ENCODE assay signal across 13 mouse cellular contexts in the genomic region with DNA sequence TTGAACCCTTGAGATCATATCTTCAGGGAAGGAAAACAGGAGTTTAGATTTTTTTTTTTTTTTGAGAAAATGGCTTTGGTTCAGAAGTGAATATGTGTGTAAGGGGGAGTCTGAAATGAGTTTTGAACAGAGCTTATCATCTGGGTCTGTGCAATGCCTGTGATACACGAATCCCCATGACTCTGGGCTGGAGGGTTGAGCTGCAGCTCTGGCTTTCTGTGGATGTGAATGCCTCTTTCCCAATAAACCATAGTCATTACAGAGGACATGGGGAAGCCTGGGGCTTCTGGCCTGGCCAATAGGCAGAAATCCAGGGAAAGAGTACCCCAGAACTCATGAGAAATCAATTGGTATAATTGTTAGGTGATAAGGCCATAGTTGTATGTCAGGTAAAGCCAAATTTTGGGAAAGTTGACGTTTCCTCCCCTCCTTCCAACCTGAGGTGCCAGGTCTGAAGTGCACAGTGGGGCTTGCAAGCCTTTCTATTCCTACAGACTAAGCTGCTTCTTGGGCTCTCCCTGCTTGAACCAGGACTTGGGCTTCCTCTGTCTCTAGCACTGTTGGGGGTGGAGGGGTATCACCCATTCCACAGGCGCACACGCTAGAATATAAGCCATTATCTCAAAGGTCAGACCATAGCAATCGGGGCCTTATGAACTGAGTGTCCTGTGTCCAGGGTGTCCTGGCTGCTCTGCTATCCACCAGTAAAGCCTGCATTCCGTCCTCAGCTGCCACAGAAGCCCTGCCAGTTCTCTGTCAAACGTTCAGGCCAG. TPM values are rescaled to one million over a fixed set of nuclear protein-coding genes. Genes with fewer than 3 reads are reported as not detected.
DNase-seq lines count a peak whose midpoint lies in the region; ATAC-seq and TF ChIP-seq lines count a peak whose summit lies in the region.
"Had no signal": no experiment of that assay in that cellular context is flagged by ENCODE, and none has a peak within 500 bp of the region (broad histone marks: within the 10 kb centered on the region; RNA-seq: fewer than 3 reads in every experiment).

No protein-coding gene starts in this region.

- peak overlapping the region; percentile 87 for H3K4me2 ChIP-seq in lung, embryonic 15.5 days
- H3K4me2 ChIP-seq in stomach, embryonic 16.5 days (ENCODE audit: low read depth, low read length), result peak overlapping the region; percentile 93
- H3K4me2 ChIP-seq: midbrain, embryonic 12.5 days had no signal

- H3K9ac ChIP-seq in lung, embryonic 15.5 days, result peak overlapping the region; percentile 74
- peak overlapping the region; percentile 79 for H3K9ac ChIP-seq in stomach, embryonic 16.5 days (ENCODE audit: low read length)
- H3K9ac ChIP-seq: midbrain, embryonic 12.5 days had no signal

- H3K36me3 ChIP-seq in lung, embryonic 15.5 days, result no peaks in the 10 kb centered on the region
- peaks cover 31% of the 10 kb centered on the region for H3K36me3 ChIP-seq in limb, embryonic 10.5 days
- H3K36me3 ChIP-seq in stomach, embryonic 16.5 days (ENCODE audit: control insufficient read depth, insufficient read depth, low read length), result no peaks in the 10 kb centered on the region
- H3K36me3 ChIP-seq: midbrain, embryonic 12.5 days had no signal

- TF ChIP-seq POLR2A in cerebellum, adult 2 months (IDR thresholded peaks at IDR 0.05; ENCODE audit: borderline replicate concordance, insufficient read depth, low read length), result no peak

- peaks cover 39% of the 10 kb centered on the region for H3K4me1 ChIP-seq in lung, embryonic 15.5 days
- peaks cover 68% of the 10 kb centered on the region for H3K4me1 ChIP-seq in limb, embryonic 10.5 days
- H3K4me1 ChIP-seq in stomach, embryonic 16.5 days (ENCODE audit: control insufficient read depth, insufficient read depth, low read length), result peaks cover 34% of the 10 kb centered on the region; the same call in 1 of the 2 replicates
- H3K4me1 ChIP-seq in cerebellum, adult 2 months (ENCODE audit: control insufficient read depth, insufficient read depth, low read length), result peaks cover 8% of the 10 kb centered on the region; the same call in 1 of the 2 replicates

- H3K27ac ChIP-seq in gastrocnemius, adult 2 months, result peak overlapping the region; percentile 77
- H3K27ac ChIP-seq in lung, embryonic 15.5 days, result peak overlapping the region; percentile 97
- peak overlapping the region; percentile 70; the same call in 1 of the 2 replicates for H3K27ac ChIP-seq in limb, embryonic 10.5 days
- no peak overlapping the region for H3K27ac ChIP-seq in stomach, embryonic 16.5 days (ENCODE audit: low read length)
- no peak overlapping the region for H3K27ac ChIP-seq in cerebellum, adult 2 months (ENCODE audit: insufficient read depth, low read length)
- H3K27ac ChIP-seq: left cerebral cortex, adult 2 months; midbrain, embryonic 12.5 days had no signal

- ATAC-seq in lung, embryonic 15.5 days (ENCODE audit: borderline replicate concordance, extremely low read depth, low FRiP score, low TSS enrichment), result no peak
- ATAC-seq in stomach, embryonic 16.5 days (ENCODE audit: insufficient read depth, low FRiP score), result no peak

- H3K9me3 ChIP-seq in lung, embryonic 15.5 days, result no peaks in the 10 kb centered on the region
- no peaks in the 10 kb centered on the region for H3K9me3 ChIP-seq in limb, embryonic 10.5 days (replicated peaks)
- H3K9me3 ChIP-seq in stomach, embryonic 16.5 days (replicated peaks; ENCODE audit: control insufficient read depth, low read length), result no peaks in the 10 kb centered on the region
- H3K9me3 ChIP-seq: midbrain, embryonic 12.5 days had no signal

- TF ChIP-seq CTCF in gastrocnemius, adult 2 months (IDR thresholded peaks at IDR 0.05), result no peak
- no peak for TF ChIP-seq CTCF in cerebellum, adult 2 months (IDR thresholded peaks at IDR 0.05; ENCODE audit: borderline replicate concordance, insufficient read depth, low read depth, low read length)

- DNase-seq in gastrocnemius, adult 2 months, result no peak
- no peak for DNase-seq in gastrocnemius, adult 18-20 months (ENCODE audit: low spot score)
- DNase-seq in lung, adult 18-20 months, result no peak
- DNase-seq in limb, embryonic 10.5 days (ENCODE audit: low spot score), result no peak
- DNase-seq in ovary, postnatal 10 days (ENCODE audit: low spot score), result no peak
- no peak for DNase-seq in cerebellum, adult 2 months

- 22% methylated on average over 7 of the region's 7 CpGs for WGBS in lung, embryonic 15.5 days
- WGBS in limb, embryonic 10.5 days, result 12% methylated on average over 7 of the region's 7 CpGs
- WGBS in stomach, embryonic 16.5 days, result 46% methylated on average over 7 of the region's 7 CpGs
- 48% methylated on average over 7 of the region's 7 CpGs for WGBS in cerebellum, adult 2 months

- H3K4me3 ChIP-seq in gastrocnemius, adult 2 months, result peak overlapping the region; percentile 70
- peak overlapping the region; percentile 64 for H3K4me3 ChIP-seq in lung, embryonic 15.5 days
- H3K4me3 ChIP-seq in limb, embryonic 10.5 days, result peak overlapping the region; percentile 70
- peak overlapping the region; percentile 66 for H3K4me3 ChIP-seq in stomach, embryonic 16.5 days (replicated peaks; ENCODE audit: low read length)
- H3K4me3 ChIP-seq in cerebellum, adult 2 months (replicated peaks; ENCODE audit: insufficient read depth, low read depth, low read length), result no peak overlapping the region
- H3K4me3 ChIP-seq: left cerebral cortex, adult 2 months; midbrain, embryonic 12.5 days had no signal

- intact Hi-C loops in gastrocnemius, adult 2 months (cut with DNase I), result loop anchor here (5.0 to 10.0 kb wide), 4 partner anchors 225 to 457 kb away; no protein-coding TSS in a partner anchor

- peaks cover 66% of the 10 kb centered on the region for H3K27me3 ChIP-seq in lung, embryonic 15.5 days
- H3K27me3 ChIP-seq in limb, embryonic 10.5 days (ENCODE audit: low read depth, poor library complexity, severe bottlenecking), result peaks cover 87% of the 10 kb centered on the region
- H3K27me3 ChIP-seq in stomach, embryonic 16.5 days (ENCODE audit: control insufficient read depth, insufficient read depth, low read length), result peaks cover 53% of the 10 kb centered on the region
- peaks cover 46% of the 10 kb centered on the region; the same call in 1 of the 2 replicates for H3K27me3 ChIP-seq in cerebellum, adult 2 months (ENCODE audit: control insufficient read depth, insufficient read depth, low read length)

RNA-seq across cellular contexts. Expression of a gene that starts 7.1 kb away (rescaled TPM):
- 1 to 10 TPM; 1.7 to 3.6 TPM for total RNA-seq in gastrocnemius, adult 2 months (2021)
- 1 to 10 TPM; 1.3 to 1.7 TPM for total RNA-seq in gastrocnemius, adult 18-20 months (2021)
- polyA plus RNA-seq in lung, embryonic 15.5 days (2015; fragmentation: Nextera tagmentation; extraction: Ambion mirVana), result 40.9 and 44.9 TPM in 2 replicates
- 4.0 and 5.3 TPM in 2 replicates for polyA plus RNA-seq in limb, embryonic 10.5 days (2016; fragmentation: Nextera tagmentation; extraction: Ambion mirVana)
- polyA plus RNA-seq in stomach, embryonic 16.5 days (2015; fragmentation: Nextera tagmentation; extraction: Ambion mirVana), result 2.9 and 3.1 TPM in 2 replicates
- polyA plus RNA-seq in cerebellum, adult 2 months (2012; rRNA removed), result 3.2 and 3.5 TPM in 2 replicates

RNA-seq across cellular contexts. Expression of a gene that starts 10.7 kb away (rescaled TPM):
- not detected for total RNA-seq in gastrocnemius, adult 2 months (2021)
- total RNA-seq in gastrocnemius, adult 18-20 months (2021), result not detected
- polyA plus RNA-seq in lung, embryonic 15.5 days (2015; fragmentation: Nextera tagmentation; extraction: Ambion mirVana), result 0.62 TPM in 1 of 2 replicates, not detected in the other
- not detected in 2 replicates for polyA plus RNA-seq in limb, embryonic 10.5 days (2016; fragmentation: Nextera tagmentation; extraction: Ambion mirVana)
- not detected in 2 replicates for polyA plus RNA-seq in stomach, embryonic 16.5 days (2015; fragmentation: Nextera tagmentation; extraction: Ambion mirVana)
- polyA plus RNA-seq in cerebellum, adult 2 months (2012; rRNA removed), result not detected in 2 replicates
- total RNA-seq: adrenal gland, postnatal 4 days; heart, postnatal 10 days; left cerebral cortex, adult 2 months had no signal
- polyA plus RNA-seq: forebrain, embryonic 11.5 days; midbrain, embryonic 12.5 days had no signal

RNA-seq across cellular contexts. Expression of a gene that starts 46.8 kb away (rescaled TPM):
- 1 to 10 TPM in 1 of 2 experiments, under 1 TPM in 1; 0.87 to 1.8 TPM for total RNA-seq in gastrocnemius, adult 2 months (2021)
- 1 to 10 TPM; 1.3 to 1.4 TPM for total RNA-seq in gastrocnemius, adult 18-20 months (2021)
- 78.8 and 81.3 TPM in 2 replicates for polyA plus RNA-seq in lung, embryonic 15.5 days (2015; fragmentation: Nextera tagmentation; extraction: Ambion mirVana)
- 23.5 and 49.0 TPM in 2 replicates for polyA plus RNA-seq in limb, embryonic 10.5 days (2016; fragmentation: Nextera tagmentation; extraction: Ambion mirVana)
- 0.17 and 0.22 TPM in 2 replicates for polyA plus RNA-seq in stomach, embryonic 16.5 days (2015; fragmentation: Nextera tagmentation; extraction: Ambion mirVana)
- polyA plus RNA-seq in cerebellum, adult 2 months (2012; rRNA removed), result 0.19 and 0.25 TPM in 2 replicates
- total RNA-seq: adrenal gland, postnatal 4 days had no signal

Comparison
In these comparisons a context has a peak if more than half of its experiments do, and no peak if none do; other contexts are left out.
1. H3K27ac ChIP-seq: peak in gastrocnemius, adult 2 months (single experiment), lung, embryonic 15.5 days (single experiment) and limb, embryonic 10.5 days (single experiment); none in stomach, embryonic 16.5 days (single experiment) and cerebellum, adult 2 months (single experiment).
2. RNA of a gene that starts 46.8 kb away (polyA plus RNA-seq): 78.8 to 81.3 TPM in lung, embryonic 15.5 days and 23.5 to 49.0 TPM in limb, embryonic 10.5 days; 0.19 to 0.25 TPM in cerebellum, adult 2 months and 0.17 to 0.22 TPM in stomach, embryonic 16.5 days; every median in the first group is over 10 times any median in the second.